19 mouse cellular contexts compared by ENCODE assay signal in genomic region chr1:110774096-110774495, GRCm38 (mm10).
"Had no signal": no experiment of that assay in that cellular context is flagged by ENCODE, and none has a peak within 500 bp of the region (broad histone marks: within the 10 kb centered on the region; RNA-seq: fewer than 3 reads in every experiment).

No protein-coding gene starts in this region.

- ATAC-seq: liver, postnatal 0 days; lung, postnatal 0 days; midbrain, embryonic 13.5 days; midbrain, embryonic 15.5 days had no signal

- H3K4me3 ChIP-seq: lung, embryonic 15.5 days; megakaryocyte, embryonic 14.5 days; midbrain, embryonic 13.5 days; midbrain, embryonic 15.5 days; neural tube, embryonic 12.5 days had no signal

- H3K27me3 ChIP-seq: lung, embryonic 15.5 days; megakaryocyte, embryonic 14.5 days; midbrain, embryonic 13.5 days; midbrain, embryonic 15.5 days; neural tube, embryonic 12.5 days had no signal

- H3K4me1 ChIP-seq: lung, embryonic 15.5 days; megakaryocyte, embryonic 14.5 days; midbrain, embryonic 13.5 days; midbrain, embryonic 15.5 days; neural tube, embryonic 12.5 days had no signal

- H3K36me3 ChIP-seq: lung, embryonic 15.5 days; midbrain, embryonic 13.5 days; midbrain, embryonic 15.5 days; neural tube, embryonic 12.5 days had no signal

- DNase-seq: liver, postnatal 0 days; lung, adult 2 months; lung, postnatal 14 days; lung, postnatal 36 days; retina, postnatal 1 day; right cerebral cortex, adult 18-20 months; right cerebral cortex, postnatal 25 days; right cerebral cortex, postnatal 4 days; spleen, adult 18-20 months; thymus, adult 18-20 months; thymus, postnatal 14 days; thymus, postnatal 36 days had no signal

- H3K9ac ChIP-seq: liver, postnatal 0 days; lung, embryonic 15.5 days; midbrain, embryonic 13.5 days; midbrain, embryonic 15.5 days; neural tube, embryonic 12.5 days had no signal

- H3K9me3 ChIP-seq: lung, embryonic 15.5 days; midbrain, embryonic 13.5 days; midbrain, embryonic 15.5 days; neural tube, embryonic 12.5 days had no signal

- H3K27ac ChIP-seq: lung, embryonic 15.5 days; macrophage; midbrain, embryonic 13.5 days; midbrain, embryonic 15.5 days; neural tube, embryonic 12.5 days had no signal
